Mouse (Mus musculus): Measurements from ENCODE around the gene Armc10.
"Not testable (repeated sequence)": the region's sequence is repeated elsewhere in the genome, so short reads cannot be mapped to it uniquely, and the experiment has no call there.

Gene Armc10

GRCm38 (mm10) chr5:21645439-21646132, at the start of gene Armc10, which contains the start of gene Fbxl13:
Armc10 (plus strand) TSS chr5:21645813.
Fbxl13 (minus strand) TSS chr5:21645634.
- peak; percentile 85 to 87 for DNase-seq (ENCODE audit: low spot score in 2 of 2)

GRCm38 (mm10) chr5:21599536-21599935, 46.1 kb upstream of the Armc10 start:
- DNase-seq (ENCODE audit: low spot score in 2 of 2) = not testable (repeated sequence)

GRCm38 (mm10) chr5:21599961-21600360, 45.7 kb upstream of the Armc10 start:
- no peak for DNase-seq (ENCODE audit: low spot score in 2 of 2)

GRCm38 (mm10) chr5:21605936-21606335, 39.7 kb upstream of the Armc10 start:
- no peak for DNase-seq (ENCODE audit: low spot score in 2 of 2)

GRCm38 (mm10) chr5:21608311-21609304, 37.0 kb upstream of the Armc10 start:
- DNase-seq (ENCODE audit: low spot score in 2 of 2) = no peak

- DNase-seq (ENCODE audit: low spot score in 2 of 2) = no peak
These were observed 34.6 kb upstream of the Armc10 start for GRCm38 (mm10) chr5:21610996-21611395.

- DNase-seq (ENCODE audit: low spot score in 2 of 2) = not testable (repeated sequence)
These were observed 31.3 kb upstream of the Armc10 start for GRCm38 (mm10) chr5:21614299-21614698.

- DNase-seq (ENCODE audit: low spot score in 2 of 2) = no peak
These were observed 29.1 kb upstream of the Armc10 start for GRCm38 (mm10) chr5:21616450-21617009.

- no peak for DNase-seq (ENCODE audit: low spot score in 2 of 2)
These were observed 19.7 kb upstream of the Armc10 start for GRCm38 (mm10) chr5:21625916-21626315.

GRCm38 (mm10) chr5:21640961-21641360, 4.7 kb upstream of the Armc10 start:
- no peak for DNase-seq (ENCODE audit: low spot score in 2 of 2)

GRCm38 (mm10) chr5:21643606-21644005, 2.0 kb upstream of the Armc10 start:
- DNase-seq (ENCODE audit: low spot score in 2 of 2) = no peak

- no peak for DNase-seq (ENCODE audit: low spot score in 2 of 2)
These were observed 648 bp upstream of the Armc10 start for GRCm38 (mm10) chr5:21644891-21645438.

GRCm38 (mm10) chr5:21646133-21646491, 499 bp downstream of the Armc10 start:
- no peak for DNase-seq (ENCODE audit: low spot score in 2 of 2)

GRCm38 (mm10) chr5:21650736-21651135, 5.1 kb downstream of the Armc10 start:
- no peak for DNase-seq (ENCODE audit: low spot score in 2 of 2)

- no peak for DNase-seq (ENCODE audit: low spot score in 2 of 2)
These were observed 6.4 kb downstream of the Armc10 start for GRCm38 (mm10) chr5:21651885-21652612.

- no peak for DNase-seq (ENCODE audit: low spot score in 2 of 2)
These were observed 11.3 kb downstream of the Armc10 start for GRCm38 (mm10) chr5:21656912-21657311.

GRCm38 (mm10) chr5:21658038-21658437, 12.4 kb downstream of the Armc10 start:
- DNase-seq (ENCODE audit: low spot score in 2 of 2) = no peak

GRCm38 (mm10) chr5:21658623-21659395, 13.2 kb downstream of the Armc10 start:
- DNase-seq (ENCODE audit: low spot score in 2 of 2) = peak; percentile 65 to 89

GRCm38 (mm10) chr5:21660850-21661249, 15.2 kb downstream of the Armc10 start:
- DNase-seq (ENCODE audit: low spot score in 2 of 2) = no peak

- DNase-seq (ENCODE audit: low spot score in 2 of 2) = no peak
These were observed 17.5 kb downstream of the Armc10 start for GRCm38 (mm10) chr5:21663081-21663480.
